Mouse (Mus musculus) right cerebral cortex, adult 18-20 months (tissue): Measurements from ENCODE around the gene Commd7.

Source experiments
- DNase-seq: peaks from one replicate; pipeline ENCODE4 v3.0.0; 2022; ENCODE audit warnings: mixed read lengths

Gene Commd7

DNA sequence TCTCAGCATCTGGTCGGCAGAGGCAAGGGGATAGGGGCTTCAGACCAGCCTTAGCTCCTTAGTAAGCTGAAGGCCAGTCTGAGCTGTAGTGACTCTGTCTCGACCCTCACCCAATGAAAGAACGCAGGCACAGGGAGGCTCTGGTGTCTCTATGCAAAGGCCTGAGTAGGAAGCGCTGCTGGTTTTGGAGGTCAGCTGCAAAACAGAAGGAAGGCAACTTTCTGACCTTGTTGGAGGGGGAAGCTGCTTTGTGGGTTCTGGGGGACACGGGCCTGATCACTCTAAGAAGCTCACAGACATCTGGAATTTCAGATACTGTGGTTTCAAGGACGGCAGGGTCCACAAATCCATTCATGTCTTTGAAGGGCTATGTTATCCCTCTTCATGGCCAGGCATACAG, 46.6 kb downstream of the Commd7 start:
- no peak for DNase-seq

DNA sequence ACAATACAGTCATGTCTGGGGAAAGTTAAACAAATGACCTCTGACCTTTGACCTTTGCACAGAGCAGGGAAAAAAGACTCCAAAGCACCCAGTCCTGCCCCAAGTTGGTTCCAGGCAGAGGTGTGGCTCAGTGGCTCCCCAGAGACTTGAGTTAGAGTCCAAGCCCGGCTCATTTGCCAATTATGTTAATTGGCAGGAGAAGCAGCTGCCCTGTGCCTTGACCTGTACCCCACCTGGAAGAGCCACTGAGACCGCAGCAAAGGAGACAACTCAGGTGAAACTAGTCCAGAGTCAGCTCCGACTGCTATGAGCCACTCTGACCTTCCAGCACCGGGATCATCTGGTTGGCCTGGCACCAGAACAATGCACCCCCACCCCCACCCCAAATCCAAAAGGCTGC, 48.2 kb downstream of the Commd7 start:
- no peak for DNase-seq

DNA sequence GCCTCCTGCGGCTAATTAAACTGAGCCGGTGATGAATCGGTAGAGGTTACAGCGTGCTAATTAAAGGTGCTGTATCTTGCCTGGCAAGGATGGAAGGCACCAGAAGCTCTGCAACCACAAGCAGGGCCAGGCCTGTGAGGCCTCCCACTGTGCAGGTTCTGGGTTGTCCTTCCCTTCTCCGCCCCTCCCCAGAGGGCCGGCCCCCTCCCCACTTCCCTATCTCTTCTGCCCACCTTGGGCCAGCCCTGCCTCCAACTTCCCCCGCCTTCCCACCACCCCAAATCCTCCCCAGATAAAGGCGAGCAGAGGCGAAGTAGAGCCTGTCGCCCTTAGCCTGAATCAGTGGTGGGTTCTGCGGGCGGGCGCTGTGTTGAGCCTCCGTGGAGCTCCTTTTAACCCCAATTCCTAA, 48.9 kb downstream of the Commd7 start:
- no peak for DNase-seq

DNA sequence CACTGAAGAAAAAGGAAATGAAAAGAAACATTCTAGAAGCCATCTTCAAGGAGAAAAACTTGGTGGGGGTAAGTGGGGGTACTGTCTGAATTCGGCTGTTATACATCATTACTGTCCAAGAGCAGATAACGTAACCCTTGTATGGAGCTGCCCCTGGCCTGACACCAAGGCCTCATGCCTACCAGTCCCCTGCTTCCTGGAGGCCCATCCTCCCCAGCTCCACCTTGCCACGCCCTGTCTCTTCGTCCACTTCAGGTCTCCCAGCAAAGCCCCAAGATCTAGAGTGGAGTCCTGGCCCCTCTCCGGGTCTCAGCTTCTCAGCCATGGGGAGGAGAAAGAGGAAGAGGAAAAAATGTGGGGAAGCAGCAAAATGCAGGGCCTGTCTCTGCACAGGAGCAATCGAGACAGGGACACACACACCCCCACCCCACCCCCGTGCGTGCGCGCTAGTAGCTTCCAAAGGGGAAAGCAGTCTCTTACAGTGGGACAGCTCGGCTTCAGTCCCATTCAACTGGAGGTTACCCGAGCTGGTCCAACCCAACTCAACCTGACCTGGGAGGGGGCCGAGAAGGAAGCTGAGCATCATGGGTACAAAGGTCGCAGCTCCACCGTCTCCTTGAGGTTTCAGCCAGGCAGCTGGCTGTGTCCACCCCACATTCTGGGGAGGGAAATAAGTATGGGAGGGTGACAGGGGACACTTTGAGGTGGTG, 49.5 kb downstream of the Commd7 start:
- DNase-seq = no peak

DNA sequence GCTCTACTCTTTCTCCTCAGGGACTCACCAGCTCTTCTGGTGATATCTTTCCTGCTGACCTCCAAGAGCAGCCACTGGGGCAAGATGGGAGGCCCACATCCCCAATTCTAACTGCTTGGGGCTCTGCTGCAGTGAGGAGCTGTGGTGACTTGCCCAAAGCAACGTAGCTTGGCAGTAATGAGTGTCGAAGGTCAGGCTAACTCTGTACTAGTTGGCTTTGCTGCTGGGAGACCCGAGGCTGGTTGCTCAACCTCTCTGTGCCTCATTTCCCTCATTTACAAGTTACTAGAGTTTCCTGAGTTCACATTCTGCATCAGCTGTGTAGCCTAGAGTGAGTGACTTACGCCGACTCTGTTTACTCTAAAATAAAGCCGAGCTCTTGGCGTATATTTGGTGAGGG, 51.2 kb downstream of the Commd7 start:
- no peak for DNase-seq

DNA sequence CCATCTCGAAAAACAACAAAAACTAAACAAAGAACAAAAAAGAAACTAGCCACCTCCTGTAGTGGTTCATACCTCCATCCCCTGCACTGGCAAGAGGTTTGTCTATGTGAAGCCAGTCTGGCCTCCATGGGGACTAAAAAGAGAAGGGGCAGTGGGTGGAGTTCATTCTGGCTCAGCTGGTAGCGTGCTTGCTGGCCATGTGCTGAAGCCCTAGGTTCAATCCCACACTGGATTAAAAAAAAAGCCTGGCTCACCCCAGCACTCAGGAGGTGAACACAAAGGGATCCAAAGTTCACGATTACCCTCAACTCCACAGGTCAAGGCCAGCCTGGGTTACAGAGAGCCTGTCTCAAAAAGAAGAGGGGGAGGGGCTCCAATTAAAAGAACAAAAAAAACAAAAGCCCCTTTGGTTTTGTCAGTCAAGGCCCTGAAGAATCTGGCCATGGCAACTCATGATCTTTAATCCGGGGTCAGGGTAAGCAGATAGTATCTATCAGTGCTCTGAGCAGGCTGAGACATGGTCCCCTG, 52.1 kb downstream of the Commd7 start:
- no peak for DNase-seq

DNA sequence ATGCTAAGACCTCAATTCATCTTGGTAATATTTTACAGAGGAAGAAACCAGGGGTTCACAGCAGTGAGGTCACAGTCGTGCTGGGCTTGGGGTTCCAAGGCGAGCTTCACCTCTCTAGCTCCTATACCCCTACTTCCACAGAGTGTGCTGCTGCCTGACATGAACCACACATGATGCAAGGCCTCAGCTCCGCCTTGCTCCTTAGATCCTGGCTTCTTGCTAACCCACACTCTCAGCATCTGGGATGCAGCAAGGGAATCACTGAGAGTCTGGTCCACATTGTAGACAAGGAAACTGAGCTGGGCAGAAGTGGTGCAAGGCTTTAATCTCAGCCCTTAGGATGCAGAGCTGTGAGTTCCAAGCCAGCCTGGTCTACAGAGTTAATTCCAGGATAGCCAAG, 52.5 kb downstream of the Commd7 start:
- DNase-seq = no peak

DNA sequence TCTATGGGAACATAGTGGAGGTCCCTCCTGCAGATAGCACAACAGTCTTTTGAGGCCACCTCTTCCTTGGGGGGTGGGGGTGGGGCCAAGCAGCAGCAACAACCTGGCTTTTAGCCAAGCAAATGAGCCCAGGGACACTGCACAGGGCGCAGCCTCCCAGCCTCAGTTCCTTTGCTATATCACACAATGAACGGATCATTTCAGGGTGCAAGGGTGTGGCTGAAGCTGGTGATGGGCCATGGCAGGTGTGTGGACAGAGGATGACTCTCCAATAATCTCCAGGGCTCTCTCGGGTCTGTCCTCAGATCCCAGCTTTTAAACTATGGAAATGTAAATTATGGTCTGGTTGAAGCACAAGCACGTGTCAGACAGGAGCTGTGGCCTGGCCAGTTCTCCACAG, 55.5 kb downstream of the Commd7 start:
- DNase-seq = no peak

DNA sequence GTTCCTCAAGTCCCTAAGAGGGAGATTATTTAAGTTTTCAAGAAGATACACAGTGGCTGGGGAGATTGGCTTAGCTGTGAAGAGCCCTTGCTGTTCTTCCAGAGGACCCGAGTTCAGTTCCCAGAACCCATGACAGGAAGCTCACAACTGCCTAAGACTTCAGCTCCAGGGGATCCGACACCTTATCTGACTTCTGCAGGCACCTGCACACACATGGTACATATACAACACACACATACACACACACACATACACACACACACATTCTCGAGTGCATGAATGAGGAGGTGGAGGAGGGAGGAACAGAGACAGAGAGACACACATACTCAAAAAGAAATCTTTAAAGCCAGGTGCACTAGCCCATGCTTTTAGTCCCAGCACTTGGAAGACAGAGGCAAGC, 56.4 kb downstream of the Commd7 start:
- no peak for DNase-seq

DNA sequence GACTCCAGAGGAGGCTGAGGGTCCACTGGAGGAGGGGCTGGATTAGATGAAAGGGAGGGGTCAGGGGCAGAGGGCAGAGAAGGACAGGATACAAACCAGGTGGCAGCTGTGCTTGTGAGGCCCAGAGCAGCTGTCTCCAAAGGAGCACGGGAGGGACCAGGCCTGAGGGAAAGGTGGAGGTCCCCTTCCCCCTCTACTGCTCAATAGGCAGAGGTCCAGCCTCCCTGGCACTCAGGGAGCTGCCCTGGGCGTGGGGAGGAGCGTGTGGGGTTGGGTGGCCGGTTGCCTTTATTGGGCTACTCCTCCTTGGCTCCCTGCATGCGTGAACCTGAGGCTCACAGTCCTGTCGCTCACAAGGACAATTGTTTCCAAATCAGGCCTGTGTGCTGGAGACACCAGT, 57.0 kb downstream of the Commd7 start:
- no peak for DNase-seq

DNA sequence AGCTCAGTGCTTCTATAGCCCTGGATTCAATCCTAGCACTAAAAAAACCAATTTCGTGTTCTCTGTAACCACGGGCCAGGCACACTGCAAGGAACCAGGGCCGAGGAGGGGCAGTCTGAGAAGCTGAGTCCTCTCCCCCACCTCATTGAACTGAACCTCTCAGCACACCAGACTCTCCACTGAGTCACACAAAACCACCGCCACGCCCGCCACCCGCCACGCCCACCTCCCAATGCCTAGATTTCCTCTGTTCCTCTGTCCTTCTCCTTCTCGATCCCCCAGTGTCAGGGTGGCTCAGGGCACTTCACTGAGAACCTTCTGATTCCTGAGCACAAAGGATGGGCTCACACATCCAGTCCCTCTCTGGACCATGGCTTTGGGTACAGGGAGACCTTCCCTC, 59.5 kb downstream of the Commd7 start:
- no peak for DNase-seq

DNA sequence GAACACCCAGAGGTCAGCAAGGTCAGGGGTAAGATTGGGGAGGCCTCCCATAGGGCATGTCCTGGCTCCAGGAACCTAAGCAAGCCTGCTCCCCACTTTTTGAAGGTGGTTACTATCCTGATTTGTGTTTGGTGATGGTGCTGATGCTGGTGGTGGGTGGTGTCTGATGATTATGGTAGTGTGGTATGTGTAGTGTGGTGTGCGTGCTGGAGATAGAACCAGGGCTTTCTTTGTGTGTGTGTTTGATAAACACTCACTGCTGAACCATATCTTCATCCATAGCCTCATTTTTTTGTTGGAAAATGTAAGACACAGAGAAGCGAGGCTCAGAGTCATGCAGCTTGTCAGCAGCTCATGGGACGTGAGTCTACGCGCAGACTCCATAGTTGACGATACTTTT, 64.0 kb downstream of the Commd7 start:
- DNase-seq = no peak

DNA sequence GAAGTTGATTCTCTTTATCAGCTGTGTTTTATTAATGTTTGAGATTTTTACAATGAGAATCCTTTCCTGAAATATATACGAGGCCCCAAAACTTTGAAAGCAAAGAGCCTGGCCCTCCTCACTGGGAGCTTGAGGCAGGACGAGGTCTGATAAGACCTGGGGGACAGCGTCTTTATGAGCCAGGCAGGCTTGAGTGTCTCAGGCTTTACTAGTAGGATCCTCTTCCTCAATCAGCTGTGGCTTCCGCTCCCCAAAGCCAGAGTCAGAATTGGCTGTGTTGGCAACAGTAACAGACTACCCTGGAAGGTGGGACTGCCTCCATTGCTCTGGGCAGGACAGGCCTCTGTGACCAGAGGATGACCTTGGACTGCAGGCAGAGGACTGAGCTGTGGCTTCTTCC, 64.6 kb downstream of the Commd7 start:
- no peak for DNase-seq
